In genomic region chr7:27231693-27232331, GRCm38 (mm10) we compare ENCODE assay signal across 8 mouse cellular contexts. TPM values are rescaled to one million over a fixed set of nuclear protein-coding genes. Genes with fewer than 3 reads are reported as not detected.
DNase-seq lines count a peak whose midpoint lies in the region; ATAC-seq and TF ChIP-seq lines count a peak whose summit lies in the region.

No protein-coding gene starts in this region.

- H3K27me3 ChIP-seq in midbrain, postnatal 0 days (ENCODE audit: insufficient read depth, low read length), result no peaks in the 10 kb centered on the region

- H3K9me3 ChIP-seq in midbrain, postnatal 0 days (ENCODE audit: low read length), result no peaks in the 10 kb centered on the region

- no peak overlapping the region for H3K4me3 ChIP-seq in midbrain, postnatal 0 days (ENCODE audit: low read depth, low read length)

- no peaks in the 10 kb centered on the region for H3K36me3 ChIP-seq in midbrain, postnatal 0 days (ENCODE audit: insufficient read depth, low read length)

- TF ChIP-seq CTCF in midbrain, postnatal 0 days (IDR thresholded peaks at IDR 0.05), result no peak

- H3K27ac ChIP-seq in midbrain, postnatal 0 days (ENCODE audit: low read depth, low read length), result 0 out of 2 replicates have a peak overlapping the region, but pooled peaks have one; percentile 62

- no peak overlapping the region for H3K9ac ChIP-seq in midbrain, postnatal 0 days (replicated peaks; ENCODE audit: low read length, poor library complexity, severe bottlenecking)

- DNase-seq in gastrocnemius, adult 8-10 months (ENCODE audit: low spot score in 2 of 2), result peak; percentile 26 to 34
- DNase-seq in gastrocnemius, postnatal 10 days, result no peak
- DNase-seq in NIH3T3 (ENCODE audit: low read depth), result peak; percentile 88
- peak; percentile 83 to 85 for DNase-seq in frontal cortex, postnatal 36 days (ENCODE audit: low spot score in 2 of 2)
- DNase-seq in layer of hippocampus, postnatal 25 days (ENCODE audit: extremely low spot score in 1 of 2, low spot score in 1 of 2), result peak; percentile 48 to 63
- DNase-seq in midbrain, postnatal 0 days (ENCODE audit: low spot score), result no peak
- no peak for DNase-seq in kidney, adult 18-20 months
- DNase-seq in spleen, adult 18-20 months, result no peak

- WGBS in midbrain, postnatal 0 days, result 77% methylated on average over 7 of the region's 7 CpGs

- no peak for ATAC-seq in midbrain, postnatal 0 days (ENCODE audit: low FRiP score)

- no peak overlapping the region for H3K4me2 ChIP-seq in midbrain, postnatal 0 days (ENCODE audit: low read depth, low read length, poor library complexity, severe bottlenecking)

- H3K4me1 ChIP-seq in midbrain, postnatal 0 days (ENCODE audit: insufficient read depth, low read length), result peaks cover 14% of the 10 kb centered on the region

RNA-seq across cellular contexts. Expression of gene Coq8b, which starts 1.0 kb away (rescaled TPM):
- total RNA-seq in gastrocnemius, adult 8-10 months (2022), result 1 to 10 TPM; 2.6 to 3.3 (median 3.0) TPM
- total RNA-seq in gastrocnemius, postnatal 10 days (2021), result 1 to 10 TPM; 4.2 to 6.4 TPM
- total RNA-seq in layer of hippocampus, postnatal 25 days (2021), result 10 to 100 TPM; 33.8 to 36.0 TPM
- total RNA-seq in midbrain, postnatal 0 days (2014; rRNA removed), result 24.8 and 26.0 TPM in 2 replicates
- 15.1 and 16.7 TPM in 2 replicates for polyA plus RNA-seq in midbrain, postnatal 0 days (2015; fragmentation: Nextera tagmentation; extraction: Ambion mirVana)

RNA-seq across cellular contexts. Expression of gene Itpkc, which starts 3.4 kb away (rescaled TPM):
- 1 to 10 TPM; 3.5 to 4.6 (median 3.7) TPM for total RNA-seq in gastrocnemius, adult 8-10 months (2022)
- 1 to 10 TPM; 4.3 to 6.3 TPM for total RNA-seq in gastrocnemius, postnatal 10 days (2021)
- total RNA-seq in layer of hippocampus, postnatal 25 days (2021), result 1 to 10 TPM; 7.2 to 8.3 TPM
- 15.3 and 17.3 TPM in 2 replicates for total RNA-seq in midbrain, postnatal 0 days (2014; rRNA removed)
- polyA plus RNA-seq in midbrain, postnatal 0 days (2015; fragmentation: Nextera tagmentation; extraction: Ambion mirVana), result 4.7 and 5.4 TPM in 2 replicates

RNA-seq across cellular contexts. Expression of gene Numbl, which starts 26.4 kb away (rescaled TPM):
- total RNA-seq in gastrocnemius, adult 8-10 months (2022), result 1 to 10 TPM; 1.5 to 3.4 (median 2.2) TPM
- 10 to 100 TPM; 14.7 to 17.0 TPM for total RNA-seq in gastrocnemius, postnatal 10 days (2021)
- total RNA-seq in layer of hippocampus, postnatal 25 days (2021), result 100 to 1,000 TPM; 147 to 149 TPM
- total RNA-seq in midbrain, postnatal 0 days (2014; rRNA removed), result 111 and 147 TPM in 2 replicates
- 59.8 and 60.9 TPM in 2 replicates for polyA plus RNA-seq in midbrain, postnatal 0 days (2015; fragmentation: Nextera tagmentation; extraction: Ambion mirVana)

RNA-seq across cellular contexts. Expression of gene Snrpa, which starts 35.7 kb away (rescaled TPM):
- 10 to 100 TPM; 27.9 to 32.9 (median 31.6) TPM for total RNA-seq in gastrocnemius, adult 8-10 months (2022)
- total RNA-seq in gastrocnemius, postnatal 10 days (2021), result 10 to 100 TPM; 38.8 to 42.1 TPM
- 10 to 100 TPM; 83.1 to 89.2 TPM for total RNA-seq in layer of hippocampus, postnatal 25 days (2021)
- total RNA-seq in midbrain, postnatal 0 days (2014; rRNA removed), result 138 and 142 TPM in 2 replicates
- polyA plus RNA-seq in midbrain, postnatal 0 days (2015; fragmentation: Nextera tagmentation; extraction: Ambion mirVana), result 147 and 151 TPM in 2 replicates

RNA-seq across cellular contexts. Expression of gene BC024978, which starts 36.2 kb away (rescaled TPM):
- total RNA-seq in gastrocnemius, adult 8-10 months (2022), result 10 to 100 TPM; 13.2 to 20.5 (median 15.1) TPM
- total RNA-seq in gastrocnemius, postnatal 10 days (2021), result 10 to 100 TPM in 1 of 2 experiments, 1 to 10 TPM in 1; 9.2 to 13.3 TPM
- total RNA-seq in layer of hippocampus, postnatal 25 days (2021), result 10 to 100 TPM; 22.4 to 25.9 TPM
- total RNA-seq in midbrain, postnatal 0 days (2014; rRNA removed), result 5.9 and 8.7 TPM in 2 replicates
- polyA plus RNA-seq in midbrain, postnatal 0 days (2015; fragmentation: Nextera tagmentation; extraction: Ambion mirVana), result 2.3 and 2.8 TPM in 2 replicates

Comparison
In these comparisons a context has a peak if more than half of its experiments do, and no peak if none do; other contexts are left out.
1. DNase-seq: peak in gastrocnemius, adult 8-10 months (2 of 2), NIH3T3 (single experiment), frontal cortex, postnatal 36 days (2 of 2) and layer of hippocampus, postnatal 25 days (2 of 2); none in gastrocnemius, postnatal 10 days (single experiment), midbrain, postnatal 0 days (single experiment), kidney, adult 18-20 months (single experiment) and spleen, adult 18-20 months (0 of 2).